Mouse (Mus musculus) naive thymus-derived CD4-positive, alpha-beta T cell, adult 5 months (primary cell): ENCODE data around the gene Klc1. TPM values are rescaled to one million over a fixed set of nuclear protein-coding genes. Genes with fewer than 3 reads are reported as not detected.

ENCODE experiments used
- polyA plus RNA-seq: library from polyadenylated mRNA; unstranded; fragments of 100-300 nt; shearing (Covaris generic); gene quantifications from one replicate; pipeline ENCODE4 v1.2.1, GENCODE M21; 2017

Gene Klc1
- 36.1 TPM for polyA plus RNA-seq

DNA sequence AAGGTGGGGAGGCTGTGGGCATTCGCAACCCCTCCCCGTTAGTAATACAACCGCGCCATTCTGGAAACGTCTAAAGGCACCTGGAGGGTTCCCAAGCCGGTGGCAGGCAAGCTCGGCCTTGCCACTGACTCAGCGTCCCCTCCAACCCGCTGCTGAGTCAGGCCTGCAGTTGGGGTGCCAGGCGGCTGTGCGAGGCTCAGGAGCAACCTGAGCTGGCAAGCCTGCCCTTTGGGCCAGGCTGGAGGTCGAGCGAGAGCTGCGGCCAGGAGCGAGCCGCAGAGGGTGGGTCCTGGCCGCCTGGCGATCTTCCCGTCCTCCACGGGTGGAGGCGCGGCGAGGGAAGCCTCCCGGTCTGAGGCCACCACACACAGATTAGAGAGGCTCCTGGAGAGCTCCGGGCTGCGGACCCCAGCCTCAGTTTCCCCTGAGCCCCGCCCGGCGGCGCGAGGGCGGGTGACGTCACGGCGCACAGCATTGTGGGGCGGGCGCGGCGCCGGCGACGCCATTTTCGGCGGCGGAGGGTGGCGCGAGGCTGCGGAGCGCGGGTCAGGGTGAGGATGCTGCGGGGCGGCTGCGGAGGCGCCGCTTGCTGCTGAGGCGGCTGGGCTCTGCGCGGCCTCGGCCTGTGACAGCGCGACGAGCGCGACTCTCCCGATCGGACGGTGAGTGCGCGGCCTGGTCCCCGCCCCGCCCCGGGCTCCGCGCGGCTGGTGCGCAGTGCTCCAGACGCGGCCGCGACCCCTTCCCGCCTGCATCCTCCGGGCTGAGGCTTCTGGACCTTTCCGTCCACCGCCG is at the start of gene Klc1:
Gene Klc1 (plus strand): TSS at position 469 of the 795 bp plus-strand sequence.

DNA sequence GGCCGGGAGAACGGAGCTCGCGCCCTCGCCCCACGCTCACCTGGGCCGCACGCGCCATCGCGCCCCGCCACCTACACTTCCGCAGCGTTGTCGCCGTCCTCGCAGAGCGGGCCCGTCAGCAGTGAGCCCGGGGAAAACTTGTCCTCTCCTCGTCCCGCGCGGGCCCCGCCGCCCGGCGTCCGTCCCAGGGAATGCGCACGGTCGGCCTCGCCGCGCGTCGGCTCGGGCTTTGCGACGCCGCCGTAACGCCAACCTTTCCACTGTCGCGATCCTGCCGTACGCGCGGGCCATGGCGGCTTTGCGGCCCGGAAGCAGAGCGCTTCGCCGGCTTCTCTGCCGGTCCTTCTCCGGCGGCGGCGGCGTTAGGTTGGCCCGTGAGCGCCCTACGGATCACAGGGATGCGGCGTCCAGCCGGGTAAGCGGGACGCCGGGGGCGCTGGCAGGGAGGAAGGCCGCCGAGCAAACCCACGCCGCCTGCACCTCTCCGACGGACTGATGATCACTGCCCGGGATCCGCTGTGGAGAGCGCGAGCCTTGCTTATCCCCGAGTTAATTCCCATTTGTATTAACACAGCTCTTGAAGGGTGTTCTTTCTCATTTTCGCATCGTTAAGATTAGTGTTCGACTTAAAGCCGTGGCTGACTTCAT is 45.5 kb upstream of the Klc1 start, which contains the start of the genes Bag5 and Apopt1:
Gene Bag5 (minus strand): TSS at position 254 of the 648 bp plus-strand sequence.
Gene Apopt1 (plus strand): TSS at position 258 of the 648 bp plus-strand sequence.

DNA sequence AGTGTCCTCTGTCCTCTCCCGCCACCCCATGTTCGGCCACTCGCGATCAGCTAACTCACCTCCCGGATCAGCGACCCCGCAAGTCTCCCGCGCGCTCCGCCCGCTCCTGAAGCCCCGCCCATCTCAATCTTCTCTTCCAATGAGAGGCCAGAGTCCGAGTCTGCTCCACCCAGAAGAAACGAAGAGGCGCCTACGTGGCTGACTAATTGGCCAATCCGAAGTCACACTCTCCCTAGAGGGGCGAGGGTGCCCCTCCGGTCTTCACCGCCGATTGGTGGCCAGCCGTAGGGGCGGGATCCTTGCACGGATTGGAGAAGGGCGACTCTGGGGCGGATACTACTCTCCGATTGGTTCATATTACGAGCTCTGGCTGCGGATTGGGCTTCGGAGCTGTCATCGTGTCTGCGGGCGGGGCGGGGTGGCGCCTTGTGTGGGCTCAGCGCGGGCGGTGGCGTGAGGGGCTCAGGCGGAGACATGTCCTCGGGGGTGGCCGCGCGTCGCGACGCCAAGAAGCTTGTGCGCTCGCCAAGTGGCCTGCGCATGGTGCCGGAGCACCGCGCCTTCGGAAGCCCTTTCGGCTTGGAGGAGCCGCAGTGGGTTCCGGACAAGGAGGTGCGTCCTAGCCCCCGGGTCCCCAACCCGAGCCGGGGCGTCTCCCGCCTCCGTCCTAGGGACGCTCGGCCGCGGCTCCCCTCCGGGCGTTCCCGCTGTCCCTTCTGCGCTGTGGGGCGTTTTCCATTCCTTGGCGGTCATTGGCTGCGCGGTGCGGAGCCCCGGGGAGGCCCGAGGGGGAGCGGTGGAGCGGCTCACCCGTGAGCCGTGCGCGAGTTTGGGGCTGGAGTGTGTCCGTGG is 55.3 kb downstream of the Klc1 start, which contains the start of the genes Xrcc3 and Zfyve21:
Gene Xrcc3 (minus strand): TSS at position 108 of the 852 bp plus-strand sequence.
Gene Zfyve21 (plus strand): TSS at position 405 of the 852 bp plus-strand sequence.

Other genes starting within 250 kb of the Klc1 start
- gene Eif5, start 220.8 kb upstream of the Klc1 start, polyA plus RNA-seq = 1,072 TPM
- gene Mark3, start 184.3 kb upstream of the Klc1 start, polyA plus RNA-seq = 123 TPM
- gene Ckb, start 86.5 kb upstream of the Klc1 start, polyA plus RNA-seq = 26.9 TPM
- gene Trmt61a, start 80.7 kb upstream of the Klc1 start, polyA plus RNA-seq = 15.8 TPM
- gene Bag5, start 45.6 kb upstream of the Klc1 start, polyA plus RNA-seq = 61.4 TPM
- 36.0 TPM for gene Apopt1, start 45.6 kb upstream of the Klc1 start, polyA plus RNA-seq
- gene Xrcc3, start 55.0 kb downstream of the Klc1 start, polyA plus RNA-seq = 3.6 TPM
- gene Zfyve21, start 55.3 kb downstream of the Klc1 start, polyA plus RNA-seq = 7.2 TPM
- 98.5 TPM for gene Ppp1r13b, start 149.3 kb downstream of the Klc1 start, polyA plus RNA-seq
- gene Atp5mpl, start 208.1 kb downstream of the Klc1 start, polyA plus RNA-seq = 141 TPM
- not detected for gene Tdrd9, start 212.7 kb downstream of the Klc1 start, polyA plus RNA-seq
- not detected for gene Rd3l, start 222.5 kb downstream of the Klc1 start, polyA plus RNA-seq